Comparison of ENCODE assay signal across 20 mouse cellular contexts in the genomic region with DNA sequence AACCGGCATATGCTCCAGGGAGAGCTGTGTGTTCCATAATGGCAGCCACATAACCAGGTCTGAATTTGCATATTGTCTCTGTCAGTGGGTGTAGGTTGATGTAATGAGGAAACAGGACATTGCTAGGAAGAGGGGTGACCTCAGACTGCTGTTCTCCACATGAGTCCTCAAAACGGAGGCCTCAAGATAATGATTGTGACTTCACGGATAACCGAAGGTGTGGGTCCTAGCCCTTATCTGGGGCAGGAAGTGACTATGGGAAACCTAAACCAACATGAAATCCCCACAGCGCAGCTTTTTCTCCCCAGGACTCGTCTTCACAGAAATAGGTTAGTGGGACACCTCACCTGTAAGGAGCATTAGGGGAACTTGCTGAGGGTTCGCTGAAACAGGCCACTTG. TPM values are rescaled to one million over a fixed set of nuclear protein-coding genes. Genes with fewer than 3 reads are reported as not detected.
A peak's percentile ranks its signal among the peaks of the same experiment; 100 is the strongest.
DNase-seq lines count a peak whose midpoint lies in the region; ATAC-seq and TF ChIP-seq lines count a peak whose summit lies in the region.
"Had no signal": no experiment of that assay in that cellular context is flagged by ENCODE, and none has a peak within 500 bp of the region (broad histone marks: within the 10 kb centered on the region; RNA-seq: fewer than 3 reads in every experiment).

No protein-coding gene starts in this region.

- H3K9me3 ChIP-seq in MEL (replicated peaks; ENCODE audit: insufficient read depth, low read length) = no peaks in the 10 kb centered on the region
- no peaks in the 10 kb centered on the region for H3K9me3 ChIP-seq in hindbrain, embryonic 11.5 days (ENCODE audit: control insufficient read depth, low read length)
- no peaks in the 10 kb centered on the region for H3K9me3 ChIP-seq in intestine, embryonic 15.5 days
- H3K9me3 ChIP-seq: embryonic facial prominence, embryonic 10.5 days; forebrain, embryonic 12.5 days; G1E; hindbrain, embryonic 12.5 days; liver, embryonic 15.5 days had no signal

- peak; percentile 74 for ATAC-seq in megakaryocyte, adult 5-6 weeks (ENCODE audit: poor library complexity, severe bottlenecking)
- no peak for ATAC-seq in hindbrain, embryonic 11.5 days (ENCODE audit: low FRiP score)
- ATAC-seq in intestine, embryonic 15.5 days = no peak
- ATAC-seq in cerebellum, adult (ENCODE audit: insufficient number of reproducible peaks, low FRiP score, low TSS enrichment) = no peak
- ATAC-seq: midbrain, embryonic 16.5 days had no signal

- peak; percentile 78 to 80 for TF ChIP-seq EP300 in MEL (IDR thresholded peaks at IDR 0.05; ENCODE audit: low read depth in 1 of 2, low read length in 2 of 2)

- H3K4me3 ChIP-seq in MEL (ENCODE audit: control insufficient read depth in 1 of 2, insufficient read depth in 1 of 2, low read depth in 2 of 2, low read length in 2 of 2) = no peak overlapping the region
- no peak overlapping the region for H3K4me3 ChIP-seq in hindbrain, embryonic 11.5 days (ENCODE audit: low read depth, low read length)
- no peak overlapping the region for H3K4me3 ChIP-seq in intestine, embryonic 15.5 days (replicated peaks)
- H3K4me3 ChIP-seq: embryonic facial prominence, embryonic 10.5 days; forebrain, embryonic 12.5 days; hindbrain, embryonic 12.5 days; left cerebral cortex, adult 2 months; liver, embryonic 15.5 days had no signal

- peak overlapping the region; percentile 65 for H3K27ac ChIP-seq in MEL (ENCODE audit: control insufficient read depth, low read depth, low read length)
- no peak overlapping the region for H3K27ac ChIP-seq in hindbrain, embryonic 11.5 days (ENCODE audit: low read depth, low read length)
- no peak overlapping the region for H3K27ac ChIP-seq in intestine, embryonic 15.5 days
- H3K27ac ChIP-seq: embryonic facial prominence, embryonic 10.5 days; forebrain, embryonic 12.5 days; hindbrain, embryonic 12.5 days; left cerebral cortex, adult 2 months; liver, embryonic 15.5 days had no signal

- no peak overlapping the region for H3K4me2 ChIP-seq in hindbrain, embryonic 11.5 days (replicated peaks; ENCODE audit: low read depth, low read length)
- no peak overlapping the region for H3K4me2 ChIP-seq in intestine, embryonic 15.5 days (replicated peaks)
- H3K4me2 ChIP-seq: forebrain, embryonic 12.5 days; hindbrain, embryonic 12.5 days; liver, embryonic 15.5 days had no signal

- TF ChIP-seq CTCF in MEL (IDR thresholded peaks at IDR 0.05 in 2 of 3, conservative IDR thresholded peaks at IDR 0.05 in 1 of 3; ENCODE audit: control insufficient read depth in 1 of 3, insufficient read depth in 1 of 3, low read depth in 2 of 3, low read length in 3 of 3, poor library complexity in 1 of 3, severe bottlenecking in 1 of 3) = no peak

- H3K79me2 ChIP-seq in MEL (ENCODE audit: control insufficient read depth, insufficient read depth, low read length, poor library complexity) = no peaks in the 10 kb centered on the region

- 0 out of 2 replicates have a peak overlapping the region, but pooled peaks have one; percentile 9 for H3K9ac ChIP-seq in MEL (ENCODE audit: control insufficient read depth, low read depth, low read length, poor library complexity, severe bottlenecking)
- H3K9ac ChIP-seq in hindbrain, embryonic 11.5 days (ENCODE audit: low read depth, low read length) = no peak overlapping the region
- no peak overlapping the region for H3K9ac ChIP-seq in intestine, embryonic 15.5 days
- H3K9ac ChIP-seq: forebrain, embryonic 12.5 days; hindbrain, embryonic 12.5 days; liver, embryonic 15.5 days had no signal

- no peak for TF ChIP-seq RAD21 in MEL (IDR thresholded peaks at IDR 0.05; ENCODE audit: low read depth, low read length)

- peaks cover 0 to 41% of the 10 kb centered on the region in 2 experiments; a peak in 2 of 4 replicates for H3K36me3 ChIP-seq in MEL (ENCODE audit: control insufficient read depth in 1 of 2, insufficient read depth in 2 of 2, low read length in 2 of 2)
- H3K36me3 ChIP-seq in splenic B cell, adult 2 months (ENCODE audit: control insufficient read depth, insufficient read depth, low read length, poor library complexity, severe bottlenecking) = no peaks in the 10 kb centered on the region
- no peaks in the 10 kb centered on the region for H3K36me3 ChIP-seq in hindbrain, embryonic 11.5 days (ENCODE audit: control insufficient read depth, insufficient read depth, low read length)
- H3K36me3 ChIP-seq in intestine, embryonic 15.5 days = no peaks in the 10 kb centered on the region
- H3K36me3 ChIP-seq: embryonic facial prominence, embryonic 10.5 days; forebrain, embryonic 12.5 days; G1E; hindbrain, embryonic 12.5 days; liver, embryonic 15.5 days had no signal

- TF ChIP-seq POLR2A in MEL (IDR thresholded peaks at IDR 0.05; ENCODE audit: control insufficient read depth in 1 of 2, insufficient read depth in 1 of 2, low read depth in 1 of 2, low read length in 2 of 2, poor library complexity in 1 of 2) = no peak

- H3K27me3 ChIP-seq in MEL (ENCODE audit: control insufficient read depth in 1 of 2, insufficient read depth in 2 of 2, low read length in 2 of 2) = no peaks in the 10 kb centered on the region
- H3K27me3 ChIP-seq in splenic B cell, adult 2 months (ENCODE audit: control insufficient read depth, insufficient read depth, low read length, poor library complexity, severe bottlenecking) = no peaks in the 10 kb centered on the region
- H3K27me3 ChIP-seq in hindbrain, embryonic 11.5 days (ENCODE audit: control insufficient read depth, insufficient read depth, low read length) = no peaks in the 10 kb centered on the region
- no peaks in the 10 kb centered on the region for H3K27me3 ChIP-seq in intestine, embryonic 15.5 days (replicated peaks)
- H3K27me3 ChIP-seq: forebrain, embryonic 12.5 days; hindbrain, embryonic 12.5 days; liver, embryonic 15.5 days had no signal

- H3K4me1 ChIP-seq in MEL (ENCODE audit: control insufficient read depth in 1 of 2, insufficient read depth in 2 of 2, low read length in 2 of 2) = peaks cover 17 to 51% of the 10 kb centered on the region in 2 experiments
- H3K4me1 ChIP-seq in hindbrain, embryonic 11.5 days (replicated peaks; ENCODE audit: control insufficient read depth, insufficient read depth, low read length) = no peaks in the 10 kb centered on the region
- no peaks in the 10 kb centered on the region for H3K4me1 ChIP-seq in intestine, embryonic 15.5 days (replicated peaks)
- H3K4me1 ChIP-seq: forebrain, embryonic 12.5 days; hindbrain, embryonic 12.5 days had no signal

- WGBS in hindbrain, embryonic 11.5 days = 83% methylated on average over 7 of the region's 7 CpGs
- WGBS in intestine, embryonic 15.5 days = 78% methylated on average over 7 of the region's 7 CpGs

- DNase-seq in CD4-positive helper T cell, adult 2 months (ENCODE audit: low read depth, low spot score) = peak; percentile 83
- peak; percentile 74 for DNase-seq in MEL (ENCODE audit: low read depth, low spot score)
- peak; percentile 24 for DNase-seq in splenic B cell, adult 2 months (ENCODE audit: low read depth, low spot score)
- no peak for DNase-seq in hindbrain, embryonic 11.5 days (ENCODE audit: low spot score)
- no peak for DNase-seq in urinary bladder, postnatal 25 days (ENCODE audit: low spot score)
- DNase-seq: cerebellum, adult 2 months; cerebellum, postnatal 36 days; gastrocnemius, postnatal 25 days; kidney, adult 9 months; right cerebral cortex, adult 18-20 months had no signal

TF ChIP-seq in MEL, 35 proteins besides CTCF, POLR2A, EP300 and RAD21 (continues in another document):
- TF ChIP-seq MAFK (IDR thresholded peaks at IDR 0.05; ENCODE audit: borderline replicate concordance, low read depth, low read length) = peak; percentile 51; the same call in 1 of the 2 replicates
- peak; percentile 82 for TF ChIP-seq GATA1 (IDR thresholded peaks at IDR 0.05; ENCODE audit: low read depth, low read length)
- TF ChIP-seq ZNF384 (IDR thresholded peaks at IDR 0.05; ENCODE audit: low read depth, low read length) = no peak
- TF ChIP-seq NRF1 (IDR thresholded peaks at IDR 0.05; ENCODE audit: insufficient read depth, low read depth, low read length, poor library complexity, severe bottlenecking) = no peak
- TF ChIP-seq TCF12 (IDR thresholded peaks at IDR 0.05; ENCODE audit: low read depth, low read length) = 0 out of 2 replicates have a peak, but pooled peaks have one; percentile 32
- TF ChIP-seq HCFC1 (IDR thresholded peaks at IDR 0.05; ENCODE audit: low read depth, low read length) = 0 out of 2 replicates have a peak, but pooled peaks have one; percentile 23
- TF ChIP-seq BHLHE40 (IDR thresholded peaks at IDR 0.05; ENCODE audit: borderline replicate concordance, low read depth, low read length) = peak; percentile 26; the same call in 1 of the 2 replicates
- TF ChIP-seq ZKSCAN1 (IDR thresholded peaks at IDR 0.05; ENCODE audit: low read depth, low read length) = no peak
- TF ChIP-seq SIN3A (IDR thresholded peaks at IDR 0.05; ENCODE audit: low read length) = peak; percentile 53; the same call in 1 of the 2 replicates

RNA-seq across cellular contexts. Expression of a gene that starts 11.7 kb away (rescaled TPM):
- total RNA-seq in MEL (2012; rRNA removed) = 11.6 and 13.7 TPM in 2 replicates
- polyA plus RNA-seq in MEL (2012; ENCODE audit: insufficient read depth in 1 of 2, insufficient read length in 2 of 2, low read depth in 1 of 2, low replicate concordance in 2 of 2, missing spikeins in 1 of 2) = 10 to 100 TPM in 1 of 2 experiments, not detected in 1; 32.3 TPM
- total RNA-seq in megakaryocyte, adult 5-6 weeks (2015) = 28.0 and 34.1 TPM in 2 replicates
- 13.8 and 21.3 TPM in 2 replicates for total RNA-seq in megakaryocyte, adult 5-6 weeks (2017)
- 3.4 and 4.1 TPM in 2 replicates for polyA plus RNA-seq in hindbrain, embryonic 11.5 days (2014; fragmentation: Nextera tagmentation; extraction: Ambion mirVana)
- polyA plus RNA-seq in intestine, embryonic 15.5 days (2015; fragmentation: Nextera tagmentation; extraction: Ambion mirVana) = 9.3 and 10.7 TPM in 2 replicates

RNA-seq across cellular contexts. Expression of a gene that starts 29.2 kb away (rescaled TPM):
- total RNA-seq in MEL (2012; rRNA removed) = 1.3 and 2.7 TPM in 2 replicates
- polyA plus RNA-seq in MEL (2012; ENCODE audit: insufficient read depth in 1 of 2, insufficient read length in 2 of 2, low read depth in 1 of 2, low replicate concordance in 2 of 2, missing spikeins in 1 of 2) = 1 to 10 TPM in 1 of 2 experiments, not detected in 1; 6.6 TPM
- total RNA-seq in megakaryocyte, adult 5-6 weeks (2015) = 260 and 265 TPM in 2 replicates
- 252 and 267 TPM in 2 replicates for total RNA-seq in megakaryocyte, adult 5-6 weeks (2017)
- polyA plus RNA-seq in hindbrain, embryonic 11.5 days (2014; fragmentation: Nextera tagmentation; extraction: Ambion mirVana) = 5.8 and 9.5 TPM in 2 replicates
- 11.2 and 11.5 TPM in 2 replicates for polyA plus RNA-seq in intestine, embryonic 15.5 days (2015; fragmentation: Nextera tagmentation; extraction: Ambion mirVana)

RNA-seq across cellular contexts. Expression of a gene that starts 45.8 kb away (rescaled TPM):
- total RNA-seq in MEL (2012; rRNA removed) = 17.4 and 19.2 TPM in 2 replicates
- polyA plus RNA-seq in MEL (2012; ENCODE audit: insufficient read depth in 1 of 2, insufficient read length in 2 of 2, low read depth in 1 of 2, low replicate concordance in 2 of 2, missing spikeins in 1 of 2) = 10 to 100 TPM in 1 of 2 experiments, not detected in 1; 38.6 TPM
- total RNA-seq in megakaryocyte, adult 5-6 weeks (2015) = 23.3 and 25.3 TPM in 2 replicates
- total RNA-seq in megakaryocyte, adult 5-6 weeks (2017) = 27.8 and 39.5 TPM in 2 replicates
- polyA plus RNA-seq in hindbrain, embryonic 11.5 days (2014; fragmentation: Nextera tagmentation; extraction: Ambion mirVana) = 7.7 and 9.8 TPM in 2 replicates
- polyA plus RNA-seq in intestine, embryonic 15.5 days (2015; fragmentation: Nextera tagmentation; extraction: Ambion mirVana) = 13.1 and 14.7 TPM in 2 replicates

Comparison
In these comparisons a context has a peak if more than half of its experiments do, and no peak if none do; other contexts are left out.
1. DNase-seq: peak in CD4-positive helper T cell, adult 2 months (single experiment), MEL (single experiment) and splenic B cell, adult 2 months (single experiment); none in hindbrain, embryonic 11.5 days (single experiment) and urinary bladder, postnatal 25 days (single experiment).